Mouse (Mus musculus) limb, embryonic 12.5 days (tissue): ENCODE measurements around the gene Rybp. TPM values are rescaled to one million over a fixed set of nuclear protein-coding genes. Genes with fewer than 3 reads are reported as not detected.

Experiments used
- ATAC-seq: fragments of 200-750 bp; cut with Nextera tagmentation; 2 replicates; pipeline ENCODE4 v1.8.0; 2017; ENCODE audit warnings: low read depth, moderate TSS enrichment; ENCODE audit not compliant: insufficient number of reproducible peaks, insufficient read depth, low FRiP score, low TSS enrichment
- H3K27ac ChIP-seq: fragments of 300-500 bp; sonication (generic); 2 replicates; pipeline ENCODE4 v1.5.1; 2016; ENCODE audit warnings: mild to moderate bottlenecking, moderate library complexity
- H3K27me3 ChIP-seq: fragments of 300-500 bp; sonication (generic); 2 replicates; pipeline ENCODE4 v1.6.1; 2016; ENCODE audit warnings: mild to moderate bottlenecking, moderate library complexity
- H3K36me3 ChIP-seq: fragments of 300-500 bp; sonication (generic); 2 replicates; pipeline ENCODE4 v1.6.1; 2016; ENCODE audit warnings: mild to moderate bottlenecking, moderate library complexity
- H3K4me1 ChIP-seq: fragments of 300-500 bp; sonication (generic); replicated peaks from 2 replicates; pipeline ENCODE4 v1.6.1; 2016
- H3K4me2 ChIP-seq: fragments of 300-500 bp; sonication (generic); 2 replicates; pipeline ENCODE4 v1.6.1; 2016; ENCODE audit warnings: mild to moderate bottlenecking, moderate library complexity
- H3K4me3 ChIP-seq: fragments of 300-500 bp; sonication (generic); replicated peaks from 2 replicates; pipeline ENCODE4 v1.5.1; 2016; ENCODE audit warnings: mild to moderate bottlenecking
- H3K9ac ChIP-seq: fragments of 300-500 bp; sonication (generic); replicated peaks from 2 replicates; pipeline ENCODE4 v1.6.1; 2016; ENCODE audit warnings: mild to moderate bottlenecking, moderate library complexity
- H3K9me3 ChIP-seq: fragments of 300-500 bp; sonication (generic); 2 replicates; pipeline ENCODE4 v1.6.1; 2016; ENCODE audit warnings: mild to moderate bottlenecking, moderate library complexity
- WGBS: fragments of 180-500 bp; shearing (Covaris S2); methylation state at CpG from one replicate; pipeline ENCODE4 v1.1.7; 2016; 5-methylcytosine and 5-hydroxymethylcytosine counted together
- polyA plus RNA-seq: library from polyadenylated mRNA; unstranded; fragments of >200 nt; fragmentation: Nextera tagmentation; extraction: Ambion mirVana; gene quantifications from 2 replicates; pipeline ENCODE4 v1.2.1, GENCODE M21; 2016

Gene Rybp
- polyA plus RNA-seq, 1 experiment from 2014 or later = 21.7 TPM

GRCm38 (mm10) chr6:100322145-100322544 is 34.9 kb upstream of the Rybp start:
- 85% methylated on average over 5 of the region's 5 CpGs for WGBS
- H3K9ac ChIP-seq = no peak overlapping the region
- no peak for ATAC-seq
- no peaks in the 10 kb centered on the region for H3K9me3 ChIP-seq
- H3K4me1 ChIP-seq = peaks cover 2% of the 10 kb centered on the region; the same call in 1 of the 2 replicates
- H3K27ac ChIP-seq = no peak overlapping the region
- H3K4me3 ChIP-seq = no peak overlapping the region
- no peaks in the 10 kb centered on the region for H3K36me3 ChIP-seq
- H3K27me3 ChIP-seq = peaks cover 19% of the 10 kb centered on the region
- H3K4me2 ChIP-seq = no peak overlapping the region

DNA sequence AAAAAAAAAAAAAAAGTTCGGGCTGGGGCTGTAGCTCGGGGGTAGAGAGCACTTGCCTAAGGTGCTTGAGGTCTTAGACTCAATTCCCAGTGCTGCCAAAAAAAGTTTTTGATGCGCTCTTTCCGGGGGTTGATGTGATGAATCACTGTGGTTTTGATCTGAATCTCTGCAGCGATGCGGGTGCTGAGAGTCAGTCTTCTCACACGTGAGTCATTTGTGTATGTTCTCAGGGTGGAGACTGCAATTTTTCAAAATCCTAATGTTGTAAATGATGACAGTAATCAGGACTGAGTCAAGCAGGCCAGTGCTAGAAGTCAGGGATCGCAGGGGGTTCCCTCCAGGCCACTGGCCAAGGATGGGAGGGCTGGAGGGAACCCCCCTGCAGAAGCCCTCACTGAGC is 26.9 kb upstream of the Rybp start:
- H3K4me3 ChIP-seq = no peak overlapping the region
- H3K27ac ChIP-seq = no peak overlapping the region
- no peak for ATAC-seq
- 72% methylated on average over 8 of the region's 8 CpGs for WGBS
- H3K36me3 ChIP-seq = no peaks in the 10 kb centered on the region
- no peaks in the 10 kb centered on the region for H3K9me3 ChIP-seq
- peaks cover 4% of the 10 kb centered on the region; the same call in 1 of the 2 replicates for H3K4me1 ChIP-seq
- H3K9ac ChIP-seq = no peak overlapping the region
- peaks cover 9% of the 10 kb centered on the region; the same call in 1 of the 2 replicates for H3K27me3 ChIP-seq
- H3K4me2 ChIP-seq = no peak overlapping the region

DNA sequence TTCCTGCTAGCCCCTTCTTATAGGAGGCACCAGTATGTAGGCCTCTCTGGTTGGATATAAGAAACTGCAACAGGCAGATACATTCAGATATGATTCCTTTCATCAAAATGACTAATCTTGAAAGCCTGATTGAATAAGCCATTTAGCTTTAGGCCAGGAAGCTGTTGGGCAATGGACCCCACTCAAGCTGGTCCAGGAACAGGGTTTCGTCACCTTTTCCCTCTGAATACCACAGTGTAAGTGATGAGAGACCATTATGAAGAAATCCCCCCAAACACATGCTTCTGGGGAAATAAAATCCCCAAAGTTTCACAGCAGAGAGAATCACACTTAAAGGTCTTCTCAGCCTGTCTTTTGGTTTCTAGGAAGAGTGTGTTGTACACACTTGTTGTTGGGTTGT is 23.9 kb upstream of the Rybp start:
- no peak overlapping the region for H3K4me3 ChIP-seq
- H3K9me3 ChIP-seq = no peaks in the 10 kb centered on the region
- no peaks in the 10 kb centered on the region for H3K36me3 ChIP-seq
- H3K27ac ChIP-seq = no peak overlapping the region
- no peak for ATAC-seq
- peaks cover 4% of the 10 kb centered on the region; the same call in 1 of the 2 replicates for H3K4me1 ChIP-seq
- 82% methylated on average over 1 of the region's 1 CpGs for WGBS
- H3K9ac ChIP-seq = no peak overlapping the region
- no peak overlapping the region for H3K4me2 ChIP-seq
- peaks cover 9% of the 10 kb centered on the region; the same call in 1 of the 2 replicates for H3K27me3 ChIP-seq

DNA sequence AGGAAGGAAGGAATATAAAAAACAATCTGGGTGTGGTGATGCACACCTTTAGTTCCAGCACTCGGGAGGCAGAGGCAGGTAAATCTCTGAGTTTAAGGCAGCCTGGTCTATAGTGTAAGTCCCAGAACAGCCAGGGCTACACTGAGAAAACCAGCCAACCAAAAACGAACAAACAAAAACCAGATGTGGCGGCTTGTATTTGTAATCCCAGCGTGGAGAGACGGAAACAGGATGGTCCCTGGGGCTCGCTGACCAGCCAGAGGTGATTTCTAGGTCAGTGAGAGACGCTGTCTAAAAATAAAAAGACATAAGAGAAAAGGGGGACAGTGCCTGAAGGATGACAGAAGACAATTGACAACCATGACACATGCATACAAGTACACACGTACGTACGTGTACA is 17.5 kb upstream of the Rybp start:
- no peak overlapping the region for H3K9ac ChIP-seq
- H3K27ac ChIP-seq = no peak overlapping the region
- H3K4me3 ChIP-seq = no peak overlapping the region
- H3K4me1 ChIP-seq = peaks cover 20% of the 10 kb centered on the region
- H3K9me3 ChIP-seq = no peaks in the 10 kb centered on the region
- WGBS = 41% methylated on average over 10 of the region's 10 CpGs
- no peak overlapping the region for H3K4me2 ChIP-seq
- no peak for ATAC-seq
- H3K27me3 ChIP-seq = peaks cover 5% of the 10 kb centered on the region; the same call in 1 of the 2 replicates
- H3K36me3 ChIP-seq = no peaks in the 10 kb centered on the region

- no peak overlapping the region for H3K4me2 ChIP-seq
- no peak overlapping the region for H3K9ac ChIP-seq
- H3K4me3 ChIP-seq = no peak overlapping the region
- H3K4me1 ChIP-seq = peaks cover 20% of the 10 kb centered on the region
- no peaks in the 10 kb centered on the region for H3K9me3 ChIP-seq
- WGBS = 64% methylated on average over 8 of the region's 8 CpGs
- no peaks in the 10 kb centered on the region for H3K36me3 ChIP-seq
- ATAC-seq = no peak
- H3K27me3 ChIP-seq = peaks cover 20% of the 10 kb centered on the region
- no peak overlapping the region for H3K27ac ChIP-seq
Measured at GRCm38 (mm10) chr6:100301410-100302108, 14.3 kb upstream of the Rybp start.

DNA sequence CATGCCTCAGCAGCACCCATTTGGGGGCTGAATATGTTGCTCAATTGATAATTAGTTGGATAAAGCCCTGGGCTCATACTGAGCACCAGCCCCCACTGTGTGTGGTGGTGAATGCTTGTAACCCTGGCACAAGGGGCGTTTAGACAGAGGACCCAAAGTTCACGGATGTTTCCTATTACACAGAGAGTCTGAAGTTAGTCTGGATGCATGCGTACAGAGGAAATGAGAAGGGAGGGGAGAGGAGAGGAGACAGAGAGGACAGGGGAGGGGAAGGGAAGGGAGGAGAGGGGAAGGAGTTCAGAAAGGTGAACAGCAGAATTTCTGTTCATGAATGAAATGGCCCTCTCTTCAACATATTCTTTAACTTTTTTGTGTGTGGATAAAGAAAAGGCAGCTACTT is 13.5 kb upstream of the Rybp start:
- no peaks in the 10 kb centered on the region for H3K36me3 ChIP-seq
- no peak overlapping the region for H3K27ac ChIP-seq
- H3K4me3 ChIP-seq = no peak overlapping the region
- peaks cover 20% of the 10 kb centered on the region for H3K4me1 ChIP-seq
- no peaks in the 10 kb centered on the region for H3K9me3 ChIP-seq
- no peak for ATAC-seq
- H3K9ac ChIP-seq = no peak overlapping the region
- H3K27me3 ChIP-seq = peaks cover 20% of the 10 kb centered on the region
- 6% methylated on average over 3 of the region's 3 CpGs for WGBS
- H3K4me2 ChIP-seq = no peak overlapping the region

DNA sequence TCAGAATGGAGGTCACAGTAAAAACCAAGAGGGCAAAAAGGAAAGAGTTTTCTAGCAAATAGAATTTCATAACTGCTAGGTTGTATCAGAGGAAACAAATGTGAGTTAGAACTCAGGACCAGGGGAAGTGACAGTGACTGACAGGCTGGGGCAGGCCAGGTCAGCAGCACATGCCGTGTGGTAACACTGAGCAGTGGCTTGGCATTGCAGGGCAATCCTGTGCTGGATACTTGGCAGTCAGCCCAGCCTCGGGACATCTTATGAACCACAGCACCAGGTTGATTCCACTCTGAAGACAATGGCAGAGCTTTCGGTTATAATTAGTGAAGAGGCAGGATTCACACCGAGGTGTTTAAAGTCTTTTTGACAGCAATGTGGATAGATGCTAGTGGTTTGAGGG is 11.7 kb upstream of the Rybp start:
- no peak overlapping the region for H3K4me2 ChIP-seq
- H3K4me3 ChIP-seq = no peak overlapping the region
- H3K27me3 ChIP-seq = peaks cover 20% of the 10 kb centered on the region
- no peak overlapping the region for H3K9ac ChIP-seq
- H3K36me3 ChIP-seq = no peaks in the 10 kb centered on the region
- peaks cover 20% of the 10 kb centered on the region for H3K4me1 ChIP-seq
- H3K27ac ChIP-seq = no peak overlapping the region
- 63% methylated on average over 4 of the region's 4 CpGs for WGBS
- H3K9me3 ChIP-seq = no peaks in the 10 kb centered on the region
- no peak for ATAC-seq

DNA sequence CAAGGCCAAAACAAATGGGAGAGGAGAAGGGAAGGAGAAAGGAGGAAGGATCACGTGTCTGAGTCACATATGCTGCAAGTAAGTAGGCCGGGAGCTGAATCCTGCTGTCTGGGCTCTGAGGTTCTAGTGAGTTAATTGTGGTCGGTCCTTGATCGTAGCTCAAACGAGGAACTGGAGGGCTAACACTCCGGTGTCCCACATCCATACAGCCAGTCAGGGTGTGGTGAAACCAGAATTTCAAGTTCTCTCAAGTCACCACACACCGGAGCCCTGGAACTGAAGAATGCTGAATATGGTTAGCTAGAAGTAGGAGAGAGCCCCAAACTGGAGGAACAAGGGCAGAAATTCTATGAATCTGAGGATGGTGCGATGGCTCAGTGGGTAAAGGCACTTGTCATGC is 10.3 kb upstream of the Rybp start:
- Histone ChIP-seq H3K36me3 (no peaks in the 10 kb centered on the region), H3K9ac (no peak overlapping the region), H3K27me3 (peaks cover 20% of the 10 kb centered on the region), H3K4me1 (peaks cover 20% of the 10 kb centered on the region), H3K4me2 (no peak overlapping the region), H3K4me3 (no peak overlapping the region), H3K27ac (no peak overlapping the region), H3K9me3 (no peaks in the 10 kb centered on the region)
- ATAC-seq = no peak
- WGBS = 77% methylated on average over 8 of the region's 8 CpGs

- 89% methylated on average over 6 of the region's 6 CpGs for WGBS
Measured at GRCm38 (mm10) chr6:100292411-100292810, 5.1 kb upstream of the Rybp start.

GRCm38 (mm10) chr6:100289058-100289457 is 1.8 kb upstream of the Rybp start:
- WGBS = 73% methylated on average over 5 of the region's 5 CpGs
- Histone ChIP-seq H3K9ac (no peak overlapping the region), H3K27ac (no peak overlapping the region), H3K4me1 (peaks cover 27% of the 10 kb centered on the region), H3K9me3 (no peaks in the 10 kb centered on the region), H3K27me3 (peaks cover 27% of the 10 kb centered on the region), H3K36me3 (no peaks in the 10 kb centered on the region), H3K4me2 (no peak overlapping the region), H3K4me3 (no peak overlapping the region)
- ATAC-seq = no peak

More at GRCm38 (mm10) chr6:100292411-100292810, 5.1 kb upstream of the Rybp start:
- Histone ChIP-seq H3K9ac (no peak overlapping the region), H3K27me3 (peaks cover 27% of the 10 kb centered on the region), H3K27ac (no peak overlapping the region), H3K4me2 (no peak overlapping the region), H3K36me3 (no peaks in the 10 kb centered on the region), H3K4me1 (peaks cover 8% of the 10 kb centered on the region), H3K9me3 (no peaks in the 10 kb centered on the region), H3K4me3 (no peak overlapping the region)
- ATAC-seq = no peak

- Histone ChIP-seq H3K36me3 (no peaks in the 10 kb centered on the region), H3K27ac (no peak overlapping the region), H3K4me1 (peaks cover 30% of the 10 kb centered on the region), H3K27me3 (peaks cover 27% of the 10 kb centered on the region), H3K4me3 (no peak overlapping the region), H3K9ac (no peak overlapping the region), H3K4me2 (peak overlapping the region; percentile 91), H3K9me3 (no peaks in the 10 kb centered on the region)
- no peak for ATAC-seq
- 51% methylated on average over 4 of the region's 4 CpGs for WGBS
Measured at GRCm38 (mm10) chr6:100288730-100289035, 1.4 kb upstream of the Rybp start.
